Mouse (Mus musculus) myocyte (in vitro differentiated cells): ENCODE results near the gene Ttll5. TPM values are rescaled to one million over a fixed set of nuclear protein-coding genes. Genes with fewer than 3 reads are reported as not detected.

Source experiments
- H3K27me3 ChIP-seq: one replicate; pipeline ENCODE4 v1.6.1; 2011; ENCODE audit not compliant: control insufficient read depth, insufficient read depth, insufficient read length
- H3K36me3 ChIP-seq: one replicate; pipeline ENCODE4 v1.6.1; 2011; ENCODE audit not compliant: control insufficient read depth, insufficient read depth
- H3K4me2 ChIP-seq: one replicate; pipeline ENCODE4 v1.6.1; 2011; ENCODE audit warnings: low read depth, control low read depth
- H3K4me3 ChIP-seq: one replicate; pipeline ENCODE4 v1.5.1; 2011; ENCODE audit warnings: mild to moderate bottlenecking, control low read depth, moderate library complexity
- H3K79me2 ChIP-seq: one replicate; pipeline ENCODE4 v1.6.1; 2011; ENCODE audit not compliant: control insufficient read depth, insufficient read depth
- H3ac ChIP-seq: one replicate; pipeline ENCODE4 v1.6.1; 2011; ENCODE audit not compliant: control insufficient read depth, insufficient read length
- CEBPB ChIP-seq: IDR thresholded peaks from 2 replicates; pipeline ENCODE4 v1.6.1; 2011; ENCODE audit warnings: mild to moderate bottlenecking, moderate library complexity; ENCODE audit not compliant: poor library complexity, insufficient read depth, severe bottlenecking
- E2F4 ChIP-seq: IDR thresholded peaks from one replicate; pipeline ENCODE4 v1.6.1; 2011; ENCODE audit warnings: mild to moderate bottlenecking, control low read depth, moderate library complexity; ENCODE audit not compliant: insufficient read depth
- MAX ChIP-seq: IDR thresholded peaks from one replicate; pipeline ENCODE4 v1.6.1; 2011; ENCODE audit warnings: low read depth, mild to moderate bottlenecking, control low read depth
- MYOD1 ChIP-seq, 3 experiments: IDR thresholded peaks; one replicate each; pipeline ENCODE4 v1.6.1; 2011; ENCODE audit warnings: control low read depth in 2 of 3, low read depth in 2 of 3, mild to moderate bottlenecking in 2 of 3, moderate library complexity in 1 of 3; ENCODE audit not compliant: insufficient read length in 2 of 3, control insufficient read depth in 1 of 3
- MYOG ChIP-seq, 3 experiments: IDR thresholded peaks; one replicate each; pipeline ENCODE4 v1.6.1; 2011; ENCODE audit warnings: control low read depth in 2 of 3, low read depth in 2 of 3, mild to moderate bottlenecking in 2 of 3; ENCODE audit not compliant: insufficient read length in 2 of 3, control insufficient read depth in 1 of 3, insufficient read depth in 1 of 3
- POLR2A ChIP-seq: IDR thresholded peaks from one replicate; pipeline ENCODE4 v1.6.1; 2011; ENCODE audit warnings: low read depth, mild to moderate bottlenecking, control low read depth, moderate library complexity; ENCODE audit not compliant: insufficient read length
- POLR2AphosphoS2 ChIP-seq: IDR thresholded peaks from one replicate; pipeline ENCODE4 v1.6.1; 2011; ENCODE audit warnings: low read depth, control low read depth; ENCODE audit not compliant: insufficient read length
- REST ChIP-seq: IDR thresholded peaks from one replicate; pipeline ENCODE4 v1.6.1; 2011; ENCODE audit warnings: mild to moderate bottlenecking, control low read depth, moderate library complexity; ENCODE audit not compliant: insufficient read depth, insufficient read length
- SRF ChIP-seq: IDR thresholded peaks from one replicate; pipeline ENCODE4 v1.6.1; 2011; ENCODE audit warnings: low read depth; ENCODE audit not compliant: control insufficient read depth, insufficient read length
- TCF12 ChIP-seq: IDR thresholded peaks from one replicate; pipeline ENCODE4 v1.6.1; 2011; ENCODE audit warnings: mild to moderate bottlenecking, control low read depth; ENCODE audit not compliant: poor library complexity, insufficient read depth, severe bottlenecking
- TCF3 ChIP-seq: IDR thresholded peaks from one replicate; pipeline ENCODE4 v1.6.1; 2011; ENCODE audit warnings: low read depth, control low read depth; ENCODE audit not compliant: insufficient read length
- USF1 ChIP-seq: IDR thresholded peaks from one replicate; pipeline ENCODE4 v1.6.1; 2011; ENCODE audit warnings: low read depth, mild to moderate bottlenecking, control low read depth, moderate library complexity
- polyA plus RNA-seq: library from polyadenylated mRNA; unstranded; fragments of >200 nt; fragmentation: generic; extraction: Trizol; gene quantifications from one replicate; pipeline ENCODE4 v1.2.1, GENCODE M21; 2012; ENCODE audit warnings: missing spikeins

Gene Ttll5
- polyA plus RNA-seq, 1 experiment = 36.2 TPM

- Histone ChIP-seq H3K79me2 (peaks cover 60% of the 10 kb centered on the region), H3K4me2 (no peak overlapping the region), H3K27me3 (no peaks in the 10 kb centered on the region), H3ac (no peak overlapping the region), H3K36me3 (no peaks in the 10 kb centered on the region), H3K4me3 (no peak overlapping the region)
- no peak for TF ChIP-seq REST
- no peak for TF ChIP-seq TCF3
- TF ChIP-seq USF1 = no peak
- TF ChIP-seq E2F4 = no peak
- TF ChIP-seq MYOG (IDR thresholded peaks at IDR 0.05; ENCODE audit: control insufficient read depth in 1 of 3, insufficient read depth in 1 of 3, insufficient read length in 2 of 3, low read depth in 2 of 3) = no peak
- TF ChIP-seq TCF12 = no peak
- no peak for TF ChIP-seq POLR2AphosphoS2
- TF ChIP-seq POLR2A = no peak
- no peak for TF ChIP-seq MYOD1 (IDR thresholded peaks at IDR 0.05; ENCODE audit: control insufficient read depth in 1 of 3, insufficient read length in 2 of 3, low read depth in 2 of 3)
- no peak for TF ChIP-seq MAX
- TF ChIP-seq CEBPB = no peak
- no peak for TF ChIP-seq SRF
Observed at GRCm38 (mm10) chr12:85988121-85988520, 163.7 kb downstream of the Ttll5 start.

GRCm38 (mm10) chr12:85988818-85989377 lies 164.4 kb downstream of the Ttll5 start:
- Histone ChIP-seq H3K27me3 (no peaks in the 10 kb centered on the region), H3K79me2 (peaks cover 59% of the 10 kb centered on the region), H3K4me3 (no peak overlapping the region), H3ac (no peak overlapping the region), H3K4me2 (no peak overlapping the region), H3K36me3 (no peaks in the 10 kb centered on the region)
- TF ChIP-seq SRF (no peak), POLR2AphosphoS2 (no peak), POLR2A (no peak), TCF12 (no peak), MYOD1 (IDR thresholded peaks at IDR 0.05; ENCODE audit: control insufficient read depth in 1 of 3, insufficient read length in 2 of 3, low read depth in 2 of 3) (no peak)

GRCm38 (mm10) chr12:85992013-85992837 lies 167.8 kb downstream of the Ttll5 start:
- H3ac ChIP-seq = no peak overlapping the region
- peaks cover 16% of the 10 kb centered on the region for H3K36me3 ChIP-seq
- no peak overlapping the region for H3K4me3 ChIP-seq
- H3K4me2 ChIP-seq = peak overlapping the region; percentile 64
- TF ChIP-seq TCF12 (no peak), TCF3 (no peak), USF1 (no peak), POLR2AphosphoS2 (no peak), E2F4 (no peak), POLR2A (no peak), SRF (no peak), MYOG (IDR thresholded peaks at IDR 0.05; ENCODE audit: control insufficient read depth in 1 of 3, insufficient read depth in 1 of 3, insufficient read length in 2 of 3, low read depth in 2 of 3) (no peak), MAX (no peak), REST (no peak), MYOD1 (IDR thresholded peaks at IDR 0.05; ENCODE audit: control insufficient read depth in 1 of 3, insufficient read length in 2 of 3, low read depth in 2 of 3) (no peak), CEBPB (no peak)
- H3K79me2 ChIP-seq = peaks cover 40% of the 10 kb centered on the region
- H3K27me3 ChIP-seq = no peaks in the 10 kb centered on the region

- Histone ChIP-seq H3K36me3 (peaks cover 16% of the 10 kb centered on the region), H3K27me3 (no peaks in the 10 kb centered on the region), H3ac (no peak overlapping the region), H3K4me3 (no peak overlapping the region), H3K79me2 (peaks cover 36% of the 10 kb centered on the region), H3K4me2 (peak overlapping the region; percentile 64)
- TF ChIP-seq MAX (no peak), E2F4 (no peak), MYOD1 (IDR thresholded peaks at IDR 0.05; ENCODE audit: control insufficient read depth in 1 of 3, insufficient read length in 2 of 3, low read depth in 2 of 3) (no peak), SRF (no peak), REST (no peak)
Observed at GRCm38 (mm10) chr12:85992838-85993234, 168.4 kb downstream of the Ttll5 start.

GRCm38 (mm10) chr12:85993790-85994360 lies 169.4 kb downstream of the Ttll5 start:
- Histone ChIP-seq H3K79me2 (peaks cover 27% of the 10 kb centered on the region), H3K4me2 (no peak overlapping the region)
- TF ChIP-seq SRF = no peak
- TF ChIP-seq MYOD1 (IDR thresholded peaks at IDR 0.05; ENCODE audit: control insufficient read depth in 1 of 3, insufficient read length in 2 of 3, low read depth in 2 of 3) = no peak
- no peak for TF ChIP-seq CEBPB
- no peak for TF ChIP-seq REST
- no peak for TF ChIP-seq E2F4

More at GRCm38 (mm10) chr12:85993790-85994360, 169.4 kb downstream of the Ttll5 start:
- no peak overlapping the region for H3ac ChIP-seq
- no peaks in the 10 kb centered on the region for H3K27me3 ChIP-seq
- H3K36me3 ChIP-seq = peaks cover 16% of the 10 kb centered on the region
- H3K4me3 ChIP-seq = no peak overlapping the region
